Mouse (Mus musculus): Measurements from ENCODE around the gene Zfp52.
A peak's percentile ranks its signal among the peaks of the same experiment; 100 is the strongest.

The Zfp52 gene

GRCm38 (mm10) chr17:21535096-21536001 is at the start of gene Zfp52:
Zfp52 (plus strand) TSS chr17:21535539.
- DNase-seq (ENCODE audit: low spot score): peak; percentile 67

GRCm38 (mm10) chr17:21488760-21489499 is 46.4 kb upstream of the Zfp52 start, which contains the start of gene Zfp53:
Zfp53 (plus strand) TSS chr17:21488998.
- DNase-seq (ENCODE audit: low spot score): peak; percentile 90

DNA sequence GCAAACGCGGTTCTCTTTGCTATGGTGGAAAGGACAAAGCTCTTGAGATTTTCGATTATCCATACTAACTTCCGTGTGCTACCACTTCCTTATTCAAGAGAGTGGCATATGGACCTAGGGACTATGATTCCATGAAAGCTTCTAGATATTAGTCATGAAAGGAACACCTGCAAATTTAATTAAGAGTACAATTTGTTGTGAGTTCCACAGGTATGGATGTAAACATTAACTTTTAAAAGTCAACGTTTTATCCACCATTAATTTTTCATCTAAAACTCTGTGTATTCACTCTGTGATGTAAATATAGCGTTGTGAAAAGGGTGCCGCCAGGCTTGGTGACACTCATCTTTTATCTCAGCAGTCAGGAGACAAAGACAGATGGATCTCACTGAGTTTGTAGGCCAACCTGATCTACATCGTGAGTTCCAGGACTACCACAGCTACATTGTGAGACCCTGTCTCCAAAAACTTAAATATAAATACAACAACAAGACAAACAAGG is 45.8 kb upstream of the Zfp52 start:
- DNase-seq (ENCODE audit: low spot score): no peak

- DNase-seq (ENCODE audit: low spot score): no peak
Measured at GRCm38 (mm10) chr17:21501365-21501764, 34.0 kb upstream of the Zfp52 start.

DNA sequence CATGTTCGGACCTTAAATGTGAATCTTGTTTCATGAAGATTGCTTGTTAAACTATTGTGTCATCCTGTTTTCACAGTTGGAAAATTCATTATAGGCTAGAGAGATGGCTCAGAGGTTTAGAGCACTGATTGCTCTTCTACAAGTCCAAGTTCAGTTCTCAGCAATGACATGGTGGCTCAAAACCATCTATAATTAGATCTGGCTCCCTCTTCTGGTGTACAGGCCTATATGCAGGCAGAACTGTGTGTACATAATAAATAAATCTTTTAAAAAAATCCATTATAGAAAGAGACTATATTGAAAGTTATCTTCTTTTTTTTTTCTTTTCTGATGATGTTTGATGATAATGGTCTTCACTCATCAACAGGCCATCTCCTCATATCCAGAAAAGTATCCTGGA is 30.8 kb upstream of the Zfp52 start:
- no peak for DNase-seq (ENCODE audit: low spot score)

- DNase-seq (ENCODE audit: low spot score): no peak
Measured at GRCm38 (mm10) chr17:21506258-21506657, 29.1 kb upstream of the Zfp52 start.

- no peak for DNase-seq (ENCODE audit: low spot score)
Measured at GRCm38 (mm10) chr17:21509756-21510155, 25.6 kb upstream of the Zfp52 start.

DNA sequence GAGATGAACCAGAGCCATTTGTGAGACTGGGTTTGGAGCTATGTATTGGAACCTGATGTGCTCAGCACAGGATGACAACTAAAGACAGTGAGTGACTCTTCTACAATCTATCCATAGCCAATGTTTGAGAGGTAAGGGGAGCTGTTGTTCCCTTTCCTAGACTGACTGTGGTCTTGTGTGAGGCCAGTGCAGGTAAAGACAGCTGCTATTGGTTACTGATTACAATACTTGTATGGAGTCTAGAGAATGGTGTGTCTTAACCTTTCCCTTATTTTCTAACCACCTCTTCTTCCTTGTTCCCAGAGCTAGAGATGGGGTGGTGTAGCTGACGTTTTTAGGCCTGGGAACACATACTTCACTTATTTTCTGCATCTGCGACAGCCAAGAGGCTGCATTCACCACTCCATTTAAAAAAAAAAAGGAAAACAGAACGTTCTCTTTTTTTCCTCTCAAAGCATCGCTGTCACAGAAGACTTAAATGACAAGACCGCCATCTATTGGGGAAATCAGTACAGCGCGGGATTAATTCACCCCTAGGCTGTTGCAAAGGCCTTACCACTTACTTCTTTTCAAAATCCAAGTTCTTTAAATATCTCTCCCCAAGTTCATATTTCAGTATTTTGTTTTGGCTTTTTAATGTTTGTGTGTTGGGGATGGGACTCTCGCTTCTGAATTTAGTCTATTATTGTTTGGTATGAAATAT is 19.8 kb upstream of the Zfp52 start:
- DNase-seq (ENCODE audit: low spot score): peak; percentile 60

- peak; percentile 74 for DNase-seq (ENCODE audit: low spot score)
Measured at GRCm38 (mm10) chr17:21516201-21517129, 18.9 kb upstream of the Zfp52 start.

GRCm38 (mm10) chr17:21517130-21517671 is 18.1 kb upstream of the Zfp52 start:
- no peak for DNase-seq (ENCODE audit: low spot score)

DNA sequence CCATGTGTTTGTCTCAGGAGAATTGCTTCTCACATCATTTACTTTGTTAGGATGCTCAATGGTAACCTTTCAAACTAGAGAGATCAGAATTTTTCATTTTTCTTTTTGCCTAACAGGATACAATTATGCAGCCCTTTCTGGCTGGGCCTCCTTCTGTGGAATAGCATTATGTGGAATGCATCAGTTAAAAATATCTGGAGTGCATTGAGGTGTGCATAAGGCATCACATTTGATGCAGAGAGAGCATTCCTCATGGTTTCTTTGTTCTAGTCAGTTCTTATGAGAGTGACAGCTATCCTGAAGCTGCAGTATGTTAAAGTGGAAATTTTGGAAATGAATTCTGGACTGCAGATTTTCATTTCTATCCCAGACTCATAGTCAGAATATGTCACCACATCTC is 9.1 kb upstream of the Zfp52 start:
- DNase-seq (ENCODE audit: low spot score): no peak

DNA sequence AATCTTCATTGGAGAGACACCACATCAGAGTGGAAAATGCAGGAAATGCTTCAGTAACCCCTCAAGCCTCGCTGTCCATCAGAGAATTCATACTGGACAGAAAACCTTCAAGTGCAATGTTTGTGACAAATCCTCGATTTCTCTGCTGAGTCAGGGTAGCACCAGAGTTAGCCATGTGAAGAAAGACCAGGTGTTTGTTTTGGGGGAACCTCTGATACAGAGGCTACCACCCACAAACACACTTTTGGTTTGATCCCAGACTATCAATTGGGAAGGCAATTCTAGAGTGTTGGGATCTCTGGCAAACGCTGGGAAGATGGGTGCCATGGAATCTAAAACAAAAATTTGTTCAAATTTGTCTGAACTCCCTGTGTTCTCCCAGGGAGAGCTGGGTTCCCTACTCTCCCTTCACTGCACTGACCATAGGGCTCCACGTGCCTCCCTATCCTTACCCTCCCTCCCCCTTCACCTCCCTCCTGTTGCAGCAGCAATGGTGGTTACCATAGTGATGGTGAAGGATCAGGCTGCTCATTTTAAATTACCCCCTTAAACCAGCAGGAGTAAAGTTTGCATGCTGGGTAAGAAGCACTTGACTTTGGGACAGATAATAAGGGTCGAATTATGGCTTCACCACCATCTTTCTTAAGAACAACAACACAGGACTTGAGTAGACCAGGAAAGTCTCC is 4.6 kb upstream of the Zfp52 start:
- DNase-seq (ENCODE audit: low spot score): no peak

GRCm38 (mm10) chr17:21531621-21532020 is 3.7 kb upstream of the Zfp52 start:
- no peak for DNase-seq (ENCODE audit: low spot score)

DNA sequence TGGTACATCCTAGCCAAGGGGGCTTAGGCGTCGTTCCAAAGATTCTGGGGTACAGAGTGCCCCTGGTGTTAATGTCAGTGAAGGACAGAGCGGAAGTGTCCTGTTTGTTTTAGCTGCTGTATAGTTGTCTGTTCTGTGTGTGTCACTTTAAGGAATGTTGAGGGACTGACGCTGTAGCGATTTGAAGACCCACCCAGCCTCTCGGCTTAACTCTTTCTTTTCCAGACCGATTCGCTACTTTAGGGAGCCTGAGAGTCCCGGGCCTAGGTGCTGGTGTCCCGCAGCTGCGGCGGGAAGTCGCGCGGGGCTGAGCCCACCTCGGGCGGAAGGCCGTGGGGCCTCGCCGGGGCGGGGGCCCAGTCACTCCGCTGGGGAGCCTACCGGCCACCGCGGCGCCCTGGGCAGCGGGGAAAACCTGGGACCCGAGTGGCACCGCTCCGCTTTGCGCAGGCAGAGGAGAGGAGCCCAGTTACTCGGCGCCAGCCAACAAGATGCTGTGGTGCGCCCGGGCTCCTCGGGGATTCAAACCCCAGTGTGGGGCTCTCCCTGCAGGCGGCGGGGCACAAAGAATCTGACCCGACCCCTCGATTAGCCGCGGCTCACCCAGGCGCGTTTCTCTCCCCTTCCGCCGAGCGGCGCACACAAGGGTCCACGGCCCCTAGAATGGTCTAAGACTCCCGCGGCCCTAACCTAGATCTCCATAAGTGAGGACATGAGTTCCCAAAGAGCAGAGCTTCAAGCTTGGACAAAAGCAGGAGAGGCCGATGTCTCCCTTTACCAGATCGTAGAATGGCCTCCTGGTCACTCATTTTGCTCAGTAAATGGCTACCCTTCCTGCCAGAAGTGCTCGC is 3.0 kb upstream of the Zfp52 start:
- DNase-seq (ENCODE audit: low spot score): peak; percentile 73

DNA sequence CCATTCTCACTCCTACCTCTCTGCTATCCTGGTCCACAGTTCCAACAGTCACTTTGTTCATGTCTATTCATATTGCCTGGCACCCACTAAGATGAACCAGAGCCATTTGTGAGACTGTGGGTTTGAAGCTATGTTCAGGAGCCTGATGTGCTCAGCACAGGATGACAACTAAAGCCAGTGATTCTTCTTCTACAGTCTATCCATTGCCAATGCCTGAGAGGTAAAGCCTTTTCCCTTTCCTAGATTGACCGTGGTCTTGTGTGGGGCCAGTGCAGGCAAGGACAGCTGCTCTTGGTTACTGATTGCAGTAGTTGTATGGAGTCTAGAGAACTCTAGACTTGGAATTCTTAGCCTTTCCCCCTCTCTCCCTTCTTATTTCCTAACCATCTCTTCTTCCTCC is 1.4 kb upstream of the Zfp52 start:
- no peak for DNase-seq (ENCODE audit: low spot score)

DNA sequence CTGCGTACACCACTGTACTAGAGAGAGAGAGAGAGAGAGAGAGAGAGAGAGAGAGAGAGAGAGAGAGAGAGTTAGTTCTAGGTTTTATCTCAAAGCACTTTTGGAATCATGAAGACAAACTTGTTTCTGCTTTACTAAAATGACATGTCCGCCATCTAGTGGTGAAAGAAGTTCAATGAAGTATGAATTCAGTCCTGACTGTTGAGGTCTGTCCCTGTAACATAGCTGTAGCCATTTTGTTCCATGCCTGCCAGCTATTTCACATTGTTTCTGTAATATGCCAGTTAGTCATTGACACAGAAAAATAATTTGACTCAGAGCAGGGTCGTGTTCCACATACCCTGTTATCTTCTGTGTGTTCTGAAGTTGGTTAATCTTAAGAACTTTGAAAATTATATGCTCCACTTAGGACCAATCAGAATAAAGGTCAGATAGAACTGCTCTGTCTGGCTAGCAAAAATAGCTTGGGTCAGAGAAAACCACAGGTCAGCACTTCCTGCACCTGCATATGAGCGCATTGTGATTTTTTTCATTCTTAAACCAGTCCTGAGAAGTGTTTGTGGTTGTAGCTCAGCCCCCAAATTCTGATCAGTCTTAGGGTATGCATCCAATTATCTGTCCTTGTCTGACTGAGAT is 761 bp upstream of the Zfp52 start:
- no peak for DNase-seq (ENCODE audit: low spot score)

- no peak for DNase-seq (ENCODE audit: low spot score)
Measured at GRCm38 (mm10) chr17:21536096-21536495, 757 bp downstream of the Zfp52 start.

DNA sequence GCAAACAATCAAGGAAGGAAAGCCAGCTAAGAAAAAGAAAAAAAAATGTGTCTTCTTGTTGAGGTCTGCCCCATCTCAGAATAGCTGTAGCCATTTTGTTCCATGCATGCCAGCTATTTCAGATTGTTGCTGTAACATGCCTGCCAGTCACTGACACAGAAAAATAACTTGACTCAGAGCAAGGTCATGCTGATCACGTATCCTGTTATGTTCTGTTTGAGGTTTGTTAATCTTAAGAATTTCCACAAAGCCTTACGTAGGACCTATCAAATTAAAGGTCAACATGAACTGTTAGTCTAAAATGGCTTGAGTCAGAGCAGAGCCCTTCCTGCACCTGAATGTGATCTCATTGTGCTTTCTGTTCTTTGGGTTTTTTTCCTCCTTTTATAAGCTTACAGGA is 1.3 kb downstream of the Zfp52 start:
- DNase-seq (ENCODE audit: low spot score): no peak

DNA sequence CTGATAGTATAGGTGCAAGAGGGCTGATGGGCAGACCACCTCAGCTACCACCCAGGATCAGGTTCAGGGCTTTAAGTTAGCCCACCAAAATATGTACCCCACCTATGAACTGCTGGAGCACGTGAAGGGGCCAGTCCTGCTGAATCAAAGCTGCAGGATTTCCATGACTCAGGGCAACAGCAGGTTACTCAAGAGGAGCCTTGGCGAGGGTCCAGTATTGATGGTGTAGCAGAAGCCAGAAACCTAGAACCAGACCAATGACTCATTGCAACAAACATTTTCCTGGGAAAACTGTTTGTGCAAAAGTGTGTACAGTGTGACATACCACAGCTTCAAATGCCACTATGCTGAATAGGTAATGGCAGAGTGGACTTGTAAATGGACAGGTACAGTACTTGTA is 22.5 kb downstream of the Zfp52 start:
- DNase-seq (ENCODE audit: low spot score): no peak

Data from urinary bladder, postnatal 14 days (tissue).